Mouse (Mus musculus): ENCODE measurements around the gene 4933407L21Rik. TPM values are rescaled to one million over a fixed set of nuclear protein-coding genes. Genes with fewer than 3 reads are reported as not detected.

4933407L21Rik gene
- total and polyA plus RNA-seq, 3 experiments: 0.17 to 0.71 (median 0.19) TPM

DNA sequence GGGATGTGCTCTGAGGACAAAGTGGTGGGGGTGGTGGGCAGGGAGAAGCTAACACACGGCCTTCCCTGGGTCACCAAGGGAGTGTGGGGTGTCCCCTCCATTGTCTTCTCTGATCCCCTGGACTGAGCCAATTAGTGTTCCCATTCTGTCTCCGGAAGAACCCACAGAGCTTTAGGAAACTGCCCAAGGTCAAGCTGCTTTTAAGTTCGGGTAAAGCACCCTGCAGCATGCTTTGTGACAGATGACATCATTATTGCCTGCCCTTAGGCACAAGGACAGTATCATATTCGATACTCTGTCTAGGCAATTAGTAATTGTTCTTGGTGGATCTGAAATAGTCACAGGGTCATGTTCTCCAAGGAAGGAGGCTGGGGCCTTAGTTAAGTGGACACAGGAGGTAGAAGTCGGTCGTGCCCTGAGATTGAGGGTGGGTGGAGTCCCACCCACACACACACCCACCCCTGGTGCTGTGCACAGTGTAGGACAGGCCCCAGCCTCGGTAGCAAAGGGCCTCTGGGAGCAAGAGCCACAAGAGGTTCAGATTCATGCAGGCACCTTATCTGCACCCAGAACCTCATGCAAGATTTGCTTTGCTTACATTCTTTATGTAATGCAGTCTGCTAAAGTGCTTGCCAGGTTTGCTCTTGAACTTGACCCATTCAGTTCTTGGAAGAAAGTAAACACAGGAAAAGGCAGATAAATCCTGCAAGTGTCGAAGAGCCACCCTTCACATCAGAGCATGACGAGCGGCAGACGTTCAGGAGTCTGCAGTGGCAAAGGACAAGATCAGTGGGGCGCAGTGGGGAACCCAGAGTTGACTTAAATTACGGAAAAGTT is 19.3 kb upstream of the 4933407L21Rik start:
- Histone ChIP-seq H3K4me2 (ENCODE audit: insufficient read depth, low read depth, poor library complexity, severe bottlenecking) (no peak overlapping the region), H3K9ac (ENCODE audit: insufficient read depth, low read depth) (no peak overlapping the region), H3K27me3 (replicated peaks) (no peaks in the 10 kb centered on the region), H3K4me1 (ENCODE audit: control insufficient read depth in 1 of 2, insufficient read depth in 2 of 2) (peaks cover under 1% of the 10 kb centered on the region in 2 experiments; a peak in 3 of 4 replicates), H3K36me3 (replicated peaks in 1 of 2; ENCODE audit: control insufficient read depth in 1 of 2, insufficient read depth in 1 of 2, low read length in 1 of 2) (peaks cover 50 to 64% of the 10 kb centered on the region in 2 experiments), H3K79me2 (replicated peaks; ENCODE audit: control insufficient read depth, extremely low read depth, insufficient read depth, poor library complexity, severe bottlenecking) (no peaks in the 10 kb centered on the region), H3K4me3 (replicated peaks in 1 of 3; ENCODE audit: low read depth in 2 of 3, low read length in 2 of 3, poor library complexity in 1 of 3) (no peak overlapping the region), H3K9me3 (replicated peaks; ENCODE audit: low read length) (no peaks in the 10 kb centered on the region), H3K27ac (ENCODE audit: insufficient read depth, low read depth) (no peak overlapping the region)
- DNase-seq (ENCODE audit: extremely low read depth): no peak
- in situ Hi-C loops (cut with MboI; ENCODE audit: low pct_ligation_motif_present, low pct_unique_long_range_greater_than_20kb, low sequenced_read_pairs) (no loop called here), dilution Hi-C loops (cut with MboI; ENCODE audit: extremely low pct_ligation_motif_present, extremely low pct_unique_long_range_greater_than_20kb, low sequenced_read_pairs) (no loop called here)
- TF ChIP-seq MYC (IDR thresholded peaks at IDR 0.05; ENCODE audit: low read depth, low read length) (no peak), JUN (IDR thresholded peaks at IDR 0.05; ENCODE audit: insufficient read depth, low read depth, low read length) (no peak), POLR2A (IDR thresholded peaks at IDR 0.05; ENCODE audit: low read depth, low read length) (no peak), USF2 (conservative IDR thresholded peaks at IDR 0.05; ENCODE audit: low read depth, low read length) (no peak), MEF2A (IDR thresholded peaks at IDR 0.05; ENCODE audit: borderline replicate concordance, low read depth, low read length) (no peak), ZC3H11A (IDR thresholded peaks at IDR 0.05; ENCODE audit: low read depth, low read length) (no peak), RCOR1 (conservative IDR thresholded peaks at IDR 0.05; ENCODE audit: low read depth, low read length) (no peak), NRF1 (IDR thresholded peaks at IDR 0.05; ENCODE audit: low read depth, low read length) (no peak), E2F4 (IDR thresholded peaks at IDR 0.05; ENCODE audit: insufficient replicate concordance, low read depth, low read length) (no peak), CHD1 (IDR thresholded peaks at IDR 0.05; ENCODE audit: low read depth, low read length) (no peak), IRF4 (IDR thresholded peaks at IDR 0.05; ENCODE audit: low read depth, low read length) (no peak), BHLHE40 (IDR thresholded peaks at IDR 0.05; ENCODE audit: low read depth, low read length) (no peak), JUND (conservative IDR thresholded peaks at IDR 0.05; ENCODE audit: low read depth, low read length) (no peak), USF1 (IDR thresholded peaks at IDR 0.05; ENCODE audit: low read depth, low read length) (no peak), HCFC1 (IDR thresholded peaks at IDR 0.05; ENCODE audit: low read depth, low read length) (no peak)

DNA sequence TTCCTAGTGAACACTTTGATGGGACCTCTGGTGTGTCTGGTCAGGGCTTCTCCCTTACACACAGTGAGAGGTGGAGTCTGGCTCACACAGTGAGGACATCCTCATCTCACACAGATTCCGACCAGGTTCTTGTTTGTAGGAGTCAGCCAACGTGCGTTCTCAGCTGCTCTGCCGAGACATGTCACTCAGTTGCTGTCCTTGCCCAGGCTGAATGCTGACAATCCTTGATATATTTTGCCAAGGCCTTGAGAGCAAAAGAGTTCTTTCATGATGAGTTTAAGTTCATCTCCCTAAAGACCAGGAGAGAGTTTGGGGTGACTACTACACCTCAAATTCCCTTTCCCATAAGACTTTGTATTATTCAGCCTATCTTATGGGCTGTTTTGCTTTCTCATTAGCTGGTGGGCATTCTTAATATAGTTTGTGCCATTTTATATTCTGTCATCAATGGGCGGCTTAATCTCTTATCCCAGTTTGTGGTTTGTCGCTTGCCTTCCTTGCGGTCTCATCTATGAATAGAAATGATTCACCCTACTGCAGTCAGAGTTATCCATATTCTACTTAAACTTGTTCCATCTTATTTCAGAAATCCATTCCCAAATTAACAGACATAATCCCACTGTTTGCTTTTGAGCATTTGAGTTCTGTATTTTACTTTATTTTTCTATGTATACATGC is 15.1 kb upstream of the 4933407L21Rik start:
- TF ChIP-seq MYC (IDR thresholded peaks at IDR 0.05; ENCODE audit: low read depth, low read length) (no peak), E2F4 (IDR thresholded peaks at IDR 0.05; ENCODE audit: insufficient replicate concordance, low read depth, low read length) (no peak), BHLHE40 (IDR thresholded peaks at IDR 0.05; ENCODE audit: low read depth, low read length) (no peak), CHD2 (IDR thresholded peaks at IDR 0.05; ENCODE audit: low read length) (no peak), IRF4 (IDR thresholded peaks at IDR 0.05; ENCODE audit: low read depth, low read length) (no peak), POLR2A (IDR thresholded peaks at IDR 0.05; ENCODE audit: low read depth, low read length) (no peak), KAT2A (IDR thresholded peaks at IDR 0.05; ENCODE audit: insufficient replicate concordance, low read length) (no peak), NELFE (IDR thresholded peaks at IDR 0.05; ENCODE audit: low read depth, low read length) (no peak), NRF1 (IDR thresholded peaks at IDR 0.05; ENCODE audit: low read depth, low read length) (no peak), JUND (conservative IDR thresholded peaks at IDR 0.05; ENCODE audit: low read depth, low read length) (no peak), MAFK (IDR thresholded peaks at IDR 0.05; ENCODE audit: insufficient replicate concordance, low read length) (no peak), ZC3H11A (IDR thresholded peaks at IDR 0.05; ENCODE audit: low read depth, low read length) (no peak), MEF2A (IDR thresholded peaks at IDR 0.05; ENCODE audit: borderline replicate concordance, low read depth, low read length) (no peak), ELF1 (IDR thresholded peaks at IDR 0.05; ENCODE audit: low read depth, low read length) (no peak), ZNF384 (IDR thresholded peaks at IDR 0.05; ENCODE audit: low read depth, low read length) (no peak), CHD1 (IDR thresholded peaks at IDR 0.05; ENCODE audit: low read depth, low read length) (no peak), MXI1 (IDR thresholded peaks at IDR 0.05; ENCODE audit: low read depth, low read length) (no peak)

More for the DNA sequence above, 15.1 kb upstream of the 4933407L21Rik start:
- no peak overlapping the region for H3K4me2 ChIP-seq (ENCODE audit: insufficient read depth, low read depth, poor library complexity, severe bottlenecking)
- H3K4me1 ChIP-seq (ENCODE audit: control insufficient read depth in 1 of 2, insufficient read depth in 2 of 2): peaks cover 0 to 1% of the 10 kb centered on the region in 2 experiments; a peak in 1 of 4 replicates
- in situ Hi-C loops (cut with MboI; ENCODE audit: low pct_ligation_motif_present, low pct_unique_long_range_greater_than_20kb, low sequenced_read_pairs): no loop called here
- H3K9me3 ChIP-seq (replicated peaks; ENCODE audit: low read length): no peaks in the 10 kb centered on the region
- no peak overlapping the region for H3K9ac ChIP-seq (ENCODE audit: insufficient read depth, low read depth)
- peaks cover 9 to 22% of the 10 kb centered on the region in 2 experiments for H3K36me3 ChIP-seq (replicated peaks in 1 of 2; ENCODE audit: control insufficient read depth in 1 of 2, insufficient read depth in 1 of 2, low read length in 1 of 2)
- no peaks in the 10 kb centered on the region for H3K27me3 ChIP-seq (replicated peaks)
- H3K79me2 ChIP-seq (replicated peaks; ENCODE audit: control insufficient read depth, extremely low read depth, insufficient read depth, poor library complexity, severe bottlenecking): no peaks in the 10 kb centered on the region
- DNase-seq (ENCODE audit: extremely low read depth): no peak
- no peak overlapping the region for H3K4me3 ChIP-seq (replicated peaks in 1 of 3; ENCODE audit: low read depth in 2 of 3, low read length in 2 of 3, poor library complexity in 1 of 3)
- H3K27ac ChIP-seq (ENCODE audit: insufficient read depth, low read depth): no peak overlapping the region
- dilution Hi-C loops (cut with MboI; ENCODE audit: extremely low pct_ligation_motif_present, extremely low pct_unique_long_range_greater_than_20kb, low sequenced_read_pairs): no loop called here
